Mouse (Mus musculus): ENCODE measurements around the gene Bcor. TPM values are rescaled to one million over a fixed set of nuclear protein-coding genes. Genes with fewer than 3 reads are reported as not detected.

The Bcor gene
- total and polyA plus RNA-seq, 2 experiments: 2.8 to 5.6 TPM

DNA sequence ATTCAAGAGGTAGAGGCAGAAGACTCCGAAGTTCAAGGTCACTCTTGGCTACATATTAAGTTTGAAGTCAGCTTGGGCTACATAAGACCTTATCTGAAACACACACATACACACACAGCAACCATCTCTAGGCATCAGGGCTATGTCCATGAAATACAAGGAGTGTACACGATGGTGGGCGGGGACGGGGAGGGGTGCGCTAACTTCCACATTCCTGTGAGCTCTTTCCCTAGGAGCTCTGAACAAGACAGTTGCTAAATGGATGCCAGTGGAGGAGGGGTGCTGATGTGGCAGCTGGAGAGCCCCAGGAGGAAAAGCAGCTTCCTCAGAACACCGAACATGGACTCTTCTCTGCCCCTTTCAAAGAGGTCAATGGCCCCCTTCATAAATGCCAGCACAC lies 49.6 kb downstream of the Bcor start:
- 83% methylated on average over 6 of the region's 6 CpGs for WGBS
- Histone ChIP-seq H3K79me2 (ENCODE audit: control insufficient read depth, insufficient read depth, low read length) (no peaks in the 10 kb centered on the region; the same call in 1 of the 2 replicates), H3K4me3 (ENCODE audit: insufficient read depth, low read depth, low read length) (no peak overlapping the region), H3K9ac (ENCODE audit: low read depth, low read length) (no peak overlapping the region), H3K27ac (replicated peaks; ENCODE audit: insufficient read depth, low read depth, low read length) (no peak overlapping the region), H3K27me3 (ENCODE audit: control insufficient read depth, insufficient read depth, low read length) (no peaks in the 10 kb centered on the region), H3K4me1 (ENCODE audit: control insufficient read depth, insufficient read depth, low read length) (no peaks in the 10 kb centered on the region), H3K36me3 (ENCODE audit: control insufficient read depth, insufficient read depth, low read length) (no peaks in the 10 kb centered on the region)
- no peak for TF ChIP-seq CTCF (IDR thresholded peaks at IDR 0.05; ENCODE audit: low read depth, low read length)
- TF ChIP-seq POLR2A (IDR thresholded peaks at IDR 0.05; ENCODE audit: extremely low read depth, insufficient read depth, low read length): no peak
- DNase-seq (ENCODE audit: extremely low read depth, low read depth, low spot score): no peak

DNA sequence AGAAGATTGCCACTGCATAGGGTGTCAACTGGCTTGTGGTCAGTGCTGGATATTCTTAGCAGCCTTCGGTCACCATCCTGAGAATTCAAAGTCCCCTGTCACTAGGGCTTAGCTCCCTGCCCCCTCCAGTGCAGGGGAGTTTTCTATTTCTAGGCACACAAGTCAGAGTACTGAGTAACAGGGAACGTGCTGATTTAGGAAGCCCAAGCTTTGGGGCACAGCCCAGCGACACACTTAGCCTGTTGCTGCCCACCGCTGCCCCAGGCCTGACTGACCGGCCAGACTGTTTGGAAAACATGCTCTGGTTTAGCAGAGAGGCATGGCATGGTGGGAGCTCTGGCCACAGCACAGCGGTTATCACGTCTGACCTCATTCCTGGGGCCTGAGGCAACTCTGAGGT lies 54.8 kb downstream of the Bcor start:
- Histone ChIP-seq H3K4me1 (ENCODE audit: control insufficient read depth, insufficient read depth, low read length) (no peaks in the 10 kb centered on the region), H3K9ac (ENCODE audit: low read depth, low read length) (no peak overlapping the region), H3K4me3 (ENCODE audit: insufficient read depth, low read depth, low read length) (no peak overlapping the region), H3K79me2 (ENCODE audit: control insufficient read depth, insufficient read depth, low read length) (no peaks in the 10 kb centered on the region; the same call in 1 of the 2 replicates), H3K36me3 (ENCODE audit: control insufficient read depth, insufficient read depth, low read length) (no peaks in the 10 kb centered on the region), H3K27me3 (ENCODE audit: control insufficient read depth, insufficient read depth, low read length) (no peaks in the 10 kb centered on the region), H3K27ac (replicated peaks; ENCODE audit: insufficient read depth, low read depth, low read length) (no peak overlapping the region)
- TF ChIP-seq CTCF (IDR thresholded peaks at IDR 0.05; ENCODE audit: low read depth, low read length) (no peak), POLR2A (IDR thresholded peaks at IDR 0.05; ENCODE audit: extremely low read depth, insufficient read depth, low read length) (no peak)
- no peak for DNase-seq (ENCODE audit: extremely low read depth, low read depth, low spot score)
- WGBS: 76% methylated on average over 7 of the region's 7 CpGs

DNA sequence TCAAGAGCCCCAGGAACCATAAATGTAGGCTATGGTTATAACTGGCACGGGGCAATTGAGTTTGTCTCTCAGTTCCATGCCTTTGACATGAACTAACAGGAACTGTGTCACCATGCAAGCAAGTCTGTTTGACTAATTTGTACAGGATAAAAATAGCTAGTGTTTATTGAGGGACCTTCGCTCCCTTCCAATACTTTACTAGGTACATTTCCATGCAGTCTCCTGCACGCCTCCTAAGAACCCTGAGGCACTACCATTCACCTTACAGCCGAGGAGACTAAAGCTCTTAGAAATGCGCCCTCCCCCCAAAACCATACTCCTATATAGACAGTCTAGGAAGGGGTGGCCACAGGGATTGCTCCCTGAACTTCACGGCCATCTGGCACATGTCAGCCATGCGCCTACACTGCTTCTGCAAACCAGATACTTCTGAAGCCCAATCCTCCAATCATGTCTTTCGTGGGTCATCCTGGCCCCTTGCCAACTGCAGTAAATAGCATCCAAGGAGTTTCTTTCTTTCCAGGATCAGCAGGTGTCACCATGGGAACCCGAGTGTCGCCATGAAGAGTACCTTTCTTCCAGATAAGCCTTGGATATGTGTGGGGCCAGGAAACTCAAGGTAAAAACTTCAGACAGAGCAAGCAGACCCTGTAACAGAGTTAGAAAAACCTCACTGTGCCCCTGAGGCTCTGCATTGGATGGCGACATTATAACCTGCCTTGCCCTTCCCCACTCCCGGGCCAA lies 63.2 kb downstream of the Bcor start:
- no peaks in the 10 kb centered on the region for H3K79me2 ChIP-seq (ENCODE audit: control insufficient read depth, insufficient read depth, low read length)
- no peak overlapping the region for H3K4me3 ChIP-seq (ENCODE audit: insufficient read depth, low read depth, low read length)
- H3K9ac ChIP-seq (ENCODE audit: low read depth, low read length): no peak overlapping the region
- peaks cover 8% of the 10 kb centered on the region for H3K4me1 ChIP-seq (ENCODE audit: control insufficient read depth, insufficient read depth, low read length)
- H3K27ac ChIP-seq (replicated peaks; ENCODE audit: insufficient read depth, low read depth, low read length): no peak overlapping the region
- no peak for DNase-seq (ENCODE audit: extremely low read depth, low read depth, low spot score)
- WGBS: 61% methylated on average over 12 of the region's 12 CpGs
- no peaks in the 10 kb centered on the region for H3K27me3 ChIP-seq (ENCODE audit: control insufficient read depth, insufficient read depth, low read length)
- H3K36me3 ChIP-seq (ENCODE audit: control insufficient read depth, insufficient read depth, low read length): no peaks in the 10 kb centered on the region
- no peak for TF ChIP-seq CTCF (IDR thresholded peaks at IDR 0.05; ENCODE audit: low read depth, low read length)
- TF ChIP-seq POLR2A (IDR thresholded peaks at IDR 0.05; ENCODE audit: extremely low read depth, insufficient read depth, low read length): no peak

GRCm38 (mm10) chrX:12093371-12093770 lies 66.8 kb downstream of the Bcor start:
- Histone ChIP-seq H3K79me2 (ENCODE audit: control insufficient read depth, insufficient read depth, low read length) (no peaks in the 10 kb centered on the region), H3K36me3 (ENCODE audit: control insufficient read depth, insufficient read depth, low read length) (no peaks in the 10 kb centered on the region), H3K27me3 (ENCODE audit: control insufficient read depth, insufficient read depth, low read length) (no peaks in the 10 kb centered on the region), H3K4me3 (ENCODE audit: insufficient read depth, low read depth, low read length) (no peak overlapping the region), H3K9ac (ENCODE audit: low read depth, low read length) (no peak overlapping the region), H3K4me1 (ENCODE audit: control insufficient read depth, insufficient read depth, low read length) (peaks cover 11% of the 10 kb centered on the region), H3K27ac (replicated peaks; ENCODE audit: insufficient read depth, low read depth, low read length) (no peak overlapping the region)
- no peak for DNase-seq (ENCODE audit: extremely low read depth, low read depth, low spot score)
- 93% methylated on average over 4 of the region's 4 CpGs for WGBS
- no peak for TF ChIP-seq CTCF (IDR thresholded peaks at IDR 0.05; ENCODE audit: low read depth, low read length)
- no peak for TF ChIP-seq POLR2A (IDR thresholded peaks at IDR 0.05; ENCODE audit: extremely low read depth, insufficient read depth, low read length)

DNA sequence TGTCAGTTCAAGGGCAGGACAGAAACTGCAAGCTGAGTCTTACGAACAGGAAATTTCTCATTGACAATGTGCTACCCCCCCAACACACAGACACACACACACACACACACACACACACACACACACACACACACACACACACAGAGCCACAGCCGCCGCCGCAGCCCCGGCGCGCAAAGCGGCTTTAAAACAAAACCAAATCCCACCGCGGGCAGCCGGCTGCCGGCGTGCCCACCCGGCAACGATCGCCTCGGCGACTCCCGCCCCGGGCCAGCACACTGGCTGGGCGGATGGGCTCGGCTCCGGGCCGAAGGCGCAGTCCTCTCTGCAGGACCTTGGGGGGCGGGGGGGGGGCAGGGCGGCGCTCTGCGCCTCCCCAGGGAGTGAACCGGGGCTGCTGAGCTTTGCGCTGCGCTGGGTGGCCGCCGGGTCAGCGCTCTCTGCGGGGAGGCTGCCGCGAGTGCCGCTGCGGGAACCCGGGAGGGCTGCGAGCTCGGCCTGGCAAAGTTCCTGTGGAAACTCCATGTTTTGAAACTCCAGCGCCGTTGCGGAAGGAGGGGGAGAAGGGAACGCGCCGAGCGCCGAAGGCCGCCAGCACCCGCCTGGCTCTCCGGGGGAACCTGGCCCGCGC lies 68.6 kb downstream of the Bcor start:
- Histone ChIP-seq H3K9ac (ENCODE audit: low read depth, low read length) (peak overlapping the region; percentile 95), H3K79me2 (ENCODE audit: control insufficient read depth, insufficient read depth, low read length) (no peaks in the 10 kb centered on the region), H3K4me1 (ENCODE audit: control insufficient read depth, insufficient read depth, low read length) (peaks cover 6% of the 10 kb centered on the region; the same call in 1 of the 2 replicates), H3K27me3 (ENCODE audit: control insufficient read depth, insufficient read depth, low read length) (no peaks in the 10 kb centered on the region), H3K36me3 (ENCODE audit: control insufficient read depth, insufficient read depth, low read length) (no peaks in the 10 kb centered on the region), H3K4me3 (ENCODE audit: insufficient read depth, low read depth, low read length) (peak overlapping the region; percentile 60), H3K27ac (replicated peaks; ENCODE audit: insufficient read depth, low read depth, low read length) (peak overlapping the region; percentile 92)
- TF ChIP-seq POLR2A (IDR thresholded peaks at IDR 0.05; ENCODE audit: extremely low read depth, insufficient read depth, low read length): no peak
- no peak for TF ChIP-seq CTCF (IDR thresholded peaks at IDR 0.05; ENCODE audit: low read depth, low read length)
- no peak for DNase-seq (ENCODE audit: extremely low read depth, low read depth, low spot score)
- 0% methylated on average over 21 of the region's 56 CpGs for WGBS

Data from liver, adult 2 months (tissue).